In genomic region chrX:160603316-160603715, GRCm38 (mm10) we compare ENCODE assay signal across 27 mouse cellular contexts.
DNase-seq lines count a peak whose midpoint lies in the region; ATAC-seq lines count a peak whose summit lies in the region.
"Had no signal": no experiment of that assay in that cellular context is flagged by ENCODE, and none has a peak within 500 bp of the region (broad histone marks: within the 10 kb centered on the region; RNA-seq: fewer than 3 reads in every experiment).

No protein-coding gene starts in this region.

- no peak for ATAC-seq in heart, embryonic 16.5 days (replicated peaks; ENCODE audit: extremely low read depth, insufficient read depth, low FRiP score)
- ATAC-seq in lung, embryonic 16.5 days (ENCODE audit: low read depth): no peak
- ATAC-seq: midbrain, embryonic 15.5 days had no signal

- H3K9me3 ChIP-seq in heart, embryonic 16.5 days (replicated peaks; ENCODE audit: control insufficient read depth, low read length): no peaks in the 10 kb centered on the region
- H3K9me3 ChIP-seq in lung, embryonic 16.5 days (ENCODE audit: control insufficient read depth, low read length): no peaks in the 10 kb centered on the region
- H3K9me3 ChIP-seq in hindbrain, embryonic 10.5 days: no peaks in the 10 kb centered on the region
- H3K9me3 ChIP-seq: kidney, embryonic 15.5 days; midbrain, embryonic 10.5 days; midbrain, embryonic 15.5 days had no signal

- no peak overlapping the region for H3K4me2 ChIP-seq in heart, embryonic 16.5 days (ENCODE audit: low read depth, low read length)
- H3K4me2 ChIP-seq in lung, embryonic 16.5 days (ENCODE audit: low read depth, low read length): no peak overlapping the region
- H3K4me2 ChIP-seq: hindbrain, embryonic 14.5 days; kidney, embryonic 15.5 days; midbrain, embryonic 15.5 days had no signal

- H3K27ac ChIP-seq in heart, embryonic 16.5 days (ENCODE audit: low read length): 0 out of 2 replicates have a peak overlapping the region, but pooled peaks have one; percentile 39
- H3K27ac ChIP-seq in lung, embryonic 16.5 days (ENCODE audit: low read length): peak overlapping the region; percentile 3
- no peak overlapping the region for H3K27ac ChIP-seq in hindbrain, embryonic 10.5 days
- H3K27ac ChIP-seq: hindbrain, embryonic 14.5 days; liver, embryonic 14.5 days; midbrain, embryonic 15.5 days had no signal

- H3K4me1 ChIP-seq in heart, embryonic 16.5 days (ENCODE audit: control insufficient read depth, insufficient read depth, low read length): peaks cover 34% of the 10 kb centered on the region
- peaks cover 20% of the 10 kb centered on the region; the same call in 1 of the 2 replicates for H3K4me1 ChIP-seq in lung, embryonic 16.5 days (replicated peaks; ENCODE audit: control insufficient read depth, insufficient read depth, low read length)
- peaks cover 14% of the 10 kb centered on the region for H3K4me1 ChIP-seq in hindbrain, embryonic 10.5 days (replicated peaks)

- H3K4me3 ChIP-seq in heart, embryonic 16.5 days (ENCODE audit: low read length): no peak overlapping the region
- H3K4me3 ChIP-seq in lung, embryonic 16.5 days (ENCODE audit: low read length): no peak overlapping the region
- H3K4me3 ChIP-seq in hindbrain, embryonic 10.5 days: no peak overlapping the region
- H3K4me3 ChIP-seq: erythroblast, embryonic 14.5 days; heart, adult 2 months; kidney, embryonic 15.5 days; midbrain, embryonic 10.5 days; midbrain, embryonic 15.5 days had no signal

- WGBS in heart, embryonic 16.5 days: 82% methylated on average over 2 of the region's 2 CpGs
- 74% methylated on average over 2 of the region's 2 CpGs for WGBS in lung, embryonic 16.5 days
- 90% methylated on average over 2 of the region's 2 CpGs for WGBS in hindbrain, embryonic 10.5 days

- no peaks in the 10 kb centered on the region for H3K36me3 ChIP-seq in heart, embryonic 16.5 days (ENCODE audit: control insufficient read depth, insufficient read depth)
- no peaks in the 10 kb centered on the region for H3K36me3 ChIP-seq in lung, embryonic 16.5 days (ENCODE audit: control insufficient read depth, insufficient read depth, low read length)
- H3K36me3 ChIP-seq in hindbrain, embryonic 10.5 days: no peaks in the 10 kb centered on the region
- H3K36me3 ChIP-seq: kidney, embryonic 15.5 days; midbrain, embryonic 10.5 days; midbrain, embryonic 15.5 days had no signal

- no peaks in the 10 kb centered on the region for H3K27me3 ChIP-seq in heart, embryonic 16.5 days (ENCODE audit: control insufficient read depth, insufficient read depth, low read length)
- peaks cover 2% of the 10 kb centered on the region; the same call in 1 of the 2 replicates for H3K27me3 ChIP-seq in lung, embryonic 16.5 days (ENCODE audit: control insufficient read depth, insufficient read depth, low read depth, low read length)
- peaks cover 80% of the 10 kb centered on the region for H3K27me3 ChIP-seq in hindbrain, embryonic 10.5 days (ENCODE audit: insufficient read depth, poor library complexity, severe bottlenecking)
- H3K27me3 ChIP-seq: CH12.LX had no signal

- peak; percentile 53 to 78 for DNase-seq in adrenal gland, adult (ENCODE audit: inconsistent age in 2 of 2, low spot score in 1 of 2)
- DNase-seq in adrenal gland, adult 18-20 months (ENCODE audit: low spot score in 2 of 2): no peak
- no peak for DNase-seq in heart, postnatal 4 days
- no peak for DNase-seq in lung, postnatal 36 days
- no peak for DNase-seq in hindbrain, embryonic 10.5 days (ENCODE audit: low spot score)
- DNase-seq in thymus, postnatal 0 days (ENCODE audit: low spot score): no peak
- DNase-seq: cerebellum, adult 11-12 months; cerebellum, adult 9-11 months; forebrain, postnatal 0 days; heart, adult 2 months; kidney, adult 18-20 months; kidney, postnatal 36 days; layer of hippocampus, postnatal 36 days; liver; lung, adult 2 months; lung, postnatal 14 days; thymus, adult 2 months; thymus, postnatal 4 days had no signal

- no peak overlapping the region for H3K9ac ChIP-seq in heart, embryonic 16.5 days (ENCODE audit: low read length)
- H3K9ac ChIP-seq in lung, embryonic 16.5 days (ENCODE audit: low read length): no peak overlapping the region
- H3K9ac ChIP-seq: forebrain, postnatal 0 days; hindbrain, embryonic 14.5 days; kidney, embryonic 15.5 days; liver, embryonic 14.5 days; midbrain, embryonic 15.5 days had no signal

Comparison
In these comparisons a context has a peak if more than half of its experiments do, and no peak if none do; other contexts are left out.
1. DNase-seq: peak in adrenal gland, adult (2 of 2); none in adrenal gland, adult 18-20 months (0 of 2), heart, postnatal 4 days (single experiment), lung, postnatal 36 days (single experiment), hindbrain, embryonic 10.5 days (single experiment) and thymus, postnatal 0 days (single experiment).